Mouse (Mus musculus) gastrocnemius, postnatal 4 days (tissue): ENCODE results near the gene Hoxc13. TPM values are rescaled to one million over a fixed set of nuclear protein-coding genes. Genes with fewer than 3 reads are reported as not detected.
A peak's percentile ranks its signal among the peaks of the same experiment; 100 is the strongest.

Experiments
- microRNA-seq: library from miRNA; unstranded; fragments of <30 nt; microRNA quantifications from one replicate; pipeline ENCODE4 v1.2.0, GENCODE M21; 2021
- total RNA-seq, 2 experiments: library from RNA; stranded (reverse); gene quantifications; 2 replicates each; pipeline ENCODE4 v1.2.3; 2021

Hoxc13 gene
- total RNA-seq, 2 experiments from 2014 or later = not detected

Small RNAs within 50 kb of the gene (microRNA-seq; reads per million reads assigned to microRNA genes)
- 1,027 reads per million, percentile 77 among the genes with 10 or more reads in this experiment for gene Mir196a-2

Other genes starting within 250 kb of the Hoxc13 start
- 10 to 100 TPM; 19.0 to 29.5 TPM for gene Atp5g2, start 248.8 kb upstream of the Hoxc13 start, total RNA-seq
- 10 to 100 TPM; 60.8 to 67.8 TPM for gene Calcoco1, start 198.9 kb upstream of the Hoxc13 start, total RNA-seq
- gene Hoxc12, start 15.7 kb downstream of the Hoxc13 start, total RNA-seq = not detected
- 10 to 100 TPM; 11.0 to 12.0 TPM for gene Hoxc11, start 33.3 kb downstream of the Hoxc13 start, total RNA-seq
- gene Hoxc10, start 45.7 kb downstream of the Hoxc13 start, total RNA-seq = 10 to 100 TPM; 45.2 to 46.4 TPM
- 1 to 10 TPM; 4.1 to 5.0 TPM for gene Hoxc5, start 46.3 kb downstream of the Hoxc13 start, total RNA-seq
- 1 to 10 TPM; 8.4 to 8.6 TPM for gene Hoxc9, start 55.3 kb downstream of the Hoxc13 start, total RNA-seq
- 1 to 10 TPM; 3.2 to 3.3 TPM for gene Hoxc8, start 69.5 kb downstream of the Hoxc13 start, total RNA-seq
- 10 to 100 TPM; 12.7 to 12.8 TPM for gene Hoxc6, start 77.2 kb downstream of the Hoxc13 start, total RNA-seq
- gene Hoxc4, start 97.8 kb downstream of the Hoxc13 start, total RNA-seq = 1 to 10 TPM; 6.9 to 8.2 TPM
- gene Smug1, start 246.0 kb downstream of the Hoxc13 start, total RNA-seq = 10 to 100 TPM; 13.9 to 15.4 TPM